Mouse (Mus musculus): ENCODE data around the gene Amotl2.
"Not testable (repeated sequence)": the region's sequence is repeated elsewhere in the genome, so short reads cannot be mapped to it uniquely, and the experiment has no call there.

Gene Amotl2

GRCm38 (mm10) chr9:102735996-102736395, 19.5 kb downstream of the Amotl2 start:
- DNase-seq, result no peak

GRCm38 (mm10) chr9:102737405-102737804, 20.9 kb downstream of the Amotl2 start:
- DNase-seq, result no peak

GRCm38 (mm10) chr9:102746753-102747152, 30.3 kb downstream of the Amotl2 start:
- DNase-seq, result no peak

- no peak for DNase-seq
Measured at GRCm38 (mm10) chr9:102747902-102748301, 31.4 kb downstream of the Amotl2 start.

- DNase-seq, result no peak
Measured at GRCm38 (mm10) chr9:102749216-102749615, 32.7 kb downstream of the Amotl2 start.

- no peak for DNase-seq
Measured at GRCm38 (mm10) chr9:102751632-102752303, 35.3 kb downstream of the Amotl2 start.

GRCm38 (mm10) chr9:102753299-102753698, 36.8 kb downstream of the Amotl2 start:
- DNase-seq, result no peak

GRCm38 (mm10) chr9:102755161-102755560, 38.7 kb downstream of the Amotl2 start:
- no peak for DNase-seq

GRCm38 (mm10) chr9:102755591-102756270, 39.3 kb downstream of the Amotl2 start:
- no peak for DNase-seq

- DNase-seq, result no peak
Measured at GRCm38 (mm10) chr9:102756352-102756751, 39.9 kb downstream of the Amotl2 start.

GRCm38 (mm10) chr9:102758851-102759250, 42.4 kb downstream of the Amotl2 start:
- DNase-seq, result no peak

GRCm38 (mm10) chr9:102759581-102760001, 43.1 kb downstream of the Amotl2 start:
- no peak for DNase-seq

GRCm38 (mm10) chr9:102761599-102761998, 45.1 kb downstream of the Amotl2 start:
- no peak for DNase-seq

- no peak for DNase-seq
Measured at GRCm38 (mm10) chr9:102762836-102763235, 46.4 kb downstream of the Amotl2 start.

GRCm38 (mm10) chr9:102763520-102763919, 47.0 kb downstream of the Amotl2 start:
- DNase-seq, result no peak

GRCm38 (mm10) chr9:102764540-102764939, 48.1 kb downstream of the Amotl2 start:
- DNase-seq, result not testable (repeated sequence)

GRCm38 (mm10) chr9:102766741-102767140, 50.3 kb downstream of the Amotl2 start:
- no peak for DNase-seq

GRCm38 (mm10) chr9:102769257-102769656, 52.8 kb downstream of the Amotl2 start:
- no peak for DNase-seq

GRCm38 (mm10) chr9:102770190-102770589, 53.7 kb downstream of the Amotl2 start:
- no peak for DNase-seq

- DNase-seq, result no peak
Measured at GRCm38 (mm10) chr9:102771308-102771895, 54.9 kb downstream of the Amotl2 start.

GRCm38 (mm10) chr9:102777631-102778591, 61.4 kb downstream of the Amotl2 start:
- peak; percentile 47 for DNase-seq

- peak; percentile 91 for DNase-seq
Measured at GRCm38 (mm10) chr9:102779493-102779892, 63.0 kb downstream of the Amotl2 start.
